Mouse (Mus musculus) neural tube, embryonic 13.5 days (tissue): ENCODE measurements around the gene Gpc6. TPM values are rescaled to one million over a fixed set of nuclear protein-coding genes. Genes with fewer than 3 reads are reported as not detected.

Experiments
- ATAC-seq: fragments of 200-750 bp; cut with Nextera tagmentation; 2 replicates; pipeline ENCODE4 v1.8.0; 2017; ENCODE audit warnings: low read depth, mild to moderate bottlenecking, moderate TSS enrichment, moderate library complexity
- H3K27ac ChIP-seq: fragments of 300-500 bp; sonication (generic); replicated peaks from 2 replicates; pipeline ENCODE4 v1.5.1; 2015; ENCODE audit warnings: moderate library complexity, mild to moderate bottlenecking, inconsistent platforms
- H3K27me3 ChIP-seq: fragments of 300-500 bp; sonication (generic); 2 replicates; pipeline ENCODE4 v1.6.1; 2015; ENCODE audit warnings: mild to moderate bottlenecking, inconsistent platforms
- H3K36me3 ChIP-seq: fragments of 300-500 bp; sonication (generic); 2 replicates; pipeline ENCODE4 v1.6.1; 2015; ENCODE audit warnings: mild to moderate bottlenecking, inconsistent platforms
- H3K4me1 ChIP-seq: fragments of 300-500 bp; sonication (generic); replicated peaks from 2 replicates; pipeline ENCODE4 v1.6.1; 2015; ENCODE audit warnings: inconsistent platforms
- H3K4me2 ChIP-seq: fragments of 300-500 bp; sonication (generic); 2 replicates; pipeline ENCODE4 v1.6.1; 2015; ENCODE audit warnings: inconsistent platforms, mild to moderate bottlenecking, moderate library complexity
- H3K4me3 ChIP-seq: fragments of 300-500 bp; sonication (generic); 2 replicates; pipeline ENCODE4 v1.5.1; 2015; ENCODE audit warnings: mild to moderate bottlenecking, inconsistent platforms
- H3K9ac ChIP-seq: fragments of 300-500 bp; sonication (generic); 2 replicates; pipeline ENCODE4 v1.6.1; 2015; ENCODE audit warnings: moderate library complexity, mild to moderate bottlenecking, inconsistent platforms
- H3K9me3 ChIP-seq: fragments of 300-500 bp; sonication (generic); 2 replicates; pipeline ENCODE4 v1.6.1; 2016; ENCODE audit warnings: inconsistent platforms
- WGBS: fragments of 180-500 bp; shearing (Covaris S2); methylation state at CpG from one replicate; pipeline ENCODE4 v1.1.7; 2015; 5-methylcytosine and 5-hydroxymethylcytosine counted together
- polyA plus RNA-seq: library from polyadenylated mRNA; unstranded; fragments of >200 nt; fragmentation: Nextera tagmentation; extraction: Ambion mirVana; gene quantifications from 2 replicates; pipeline ENCODE4 v1.2.1, GENCODE M21; 2015

The Gpc6 gene
- polyA plus RNA-seq, 1 experiment from 2014 or later = 22.1 TPM

GRCm38 (mm10) chr14:117634238-117634940 lies 709.3 kb downstream of the Gpc6 start:
- 47% methylated on average over 14 of the region's 14 CpGs for WGBS
- ATAC-seq = no peak

DNA sequence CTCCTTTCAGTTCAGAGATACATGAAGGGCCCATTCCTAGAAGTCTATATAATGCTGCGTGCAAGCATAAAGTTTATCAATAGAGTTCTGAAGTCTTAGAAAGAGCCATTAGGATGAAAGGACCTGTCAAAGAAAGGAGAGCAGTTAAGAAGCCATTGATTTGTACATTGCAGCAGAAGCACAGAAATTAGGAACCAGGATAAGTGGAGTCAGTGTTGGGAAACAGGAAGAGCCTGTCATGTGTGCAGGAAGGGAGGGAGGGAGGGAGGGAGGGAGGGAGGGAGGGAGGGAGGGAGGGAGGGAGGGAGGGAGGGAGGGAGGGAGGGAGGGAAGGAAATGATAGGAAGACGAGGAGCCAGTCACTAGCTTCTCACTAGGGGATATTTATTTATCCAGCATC lies 716.7 kb downstream of the Gpc6 start:
- H3K9ac ChIP-seq = no peak overlapping the region
- H3K4me1 ChIP-seq = no peaks in the 10 kb centered on the region
- no peak for ATAC-seq
- no peak overlapping the region for H3K4me2 ChIP-seq
- no peaks in the 10 kb centered on the region for H3K27me3 ChIP-seq
- H3K36me3 ChIP-seq = no peaks in the 10 kb centered on the region
- no peaks in the 10 kb centered on the region for H3K9me3 ChIP-seq
- H3K4me3 ChIP-seq = no peak overlapping the region
- WGBS = 83% methylated on average over 2 of the region's 2 CpGs
- no peak overlapping the region for H3K27ac ChIP-seq

More at GRCm38 (mm10) chr14:117634238-117634940, 709.3 kb downstream of the Gpc6 start:
- no peaks in the 10 kb centered on the region for H3K9me3 ChIP-seq
- H3K4me3 ChIP-seq = no peak overlapping the region
- no peak overlapping the region for H3K27ac ChIP-seq
- no peak overlapping the region for H3K9ac ChIP-seq
- no peak overlapping the region for H3K4me2 ChIP-seq
- no peaks in the 10 kb centered on the region for H3K27me3 ChIP-seq
- no peaks in the 10 kb centered on the region for H3K36me3 ChIP-seq
- H3K4me1 ChIP-seq = no peaks in the 10 kb centered on the region

- WGBS = 84% methylated on average over 1 of the region's 1 CpGs
- Histone ChIP-seq H3K9me3 (no peaks in the 10 kb centered on the region), H3K9ac (no peak overlapping the region), H3K36me3 (no peaks in the 10 kb centered on the region), H3K27me3 (no peaks in the 10 kb centered on the region), H3K4me1 (no peaks in the 10 kb centered on the region), H3K27ac (no peak overlapping the region), H3K4me2 (no peak overlapping the region), H3K4me3 (no peak overlapping the region)
- no peak for ATAC-seq
These were observed 718.0 kb downstream of the Gpc6 start for GRCm38 (mm10) chr14:117643069-117643468.

DNA sequence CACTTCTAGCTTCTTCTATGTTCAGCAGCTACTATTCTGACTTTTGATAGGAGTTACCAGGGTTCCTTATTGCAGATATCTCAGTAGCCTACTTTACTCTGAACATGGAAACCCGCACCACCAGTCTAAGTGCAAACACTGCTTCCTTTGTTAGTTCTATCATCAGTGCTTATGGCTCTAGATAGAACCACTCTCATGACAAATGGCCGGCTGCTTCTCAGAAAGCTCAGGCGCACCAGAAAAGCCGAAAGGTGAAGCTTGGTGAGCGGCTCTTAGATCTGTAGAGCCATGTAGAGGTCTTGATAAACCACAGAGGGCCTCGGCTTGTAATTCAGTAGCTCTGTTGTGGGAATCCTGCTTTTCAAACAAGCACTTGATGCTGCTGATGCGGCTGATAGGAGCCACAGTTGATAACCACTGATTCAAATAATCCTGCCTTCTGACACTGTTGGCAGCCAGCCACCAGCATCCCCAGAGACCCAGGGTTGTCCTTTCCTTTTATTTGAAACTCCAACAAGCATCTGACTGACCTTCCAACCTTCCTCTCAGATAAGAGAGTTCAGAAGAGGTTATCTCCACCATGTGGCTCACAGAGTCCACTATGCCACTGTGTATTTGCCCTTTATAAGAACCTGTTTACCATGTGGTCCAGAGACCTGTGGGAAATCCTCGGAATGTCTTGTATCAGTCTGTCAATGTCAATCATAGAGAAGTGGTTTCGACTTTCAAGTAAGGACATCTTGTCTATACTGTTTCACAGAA lies 723.3 kb downstream of the Gpc6 start:
- no peak overlapping the region for H3K27ac ChIP-seq
- no peak for ATAC-seq
- no peaks in the 10 kb centered on the region for H3K4me1 ChIP-seq
- no peaks in the 10 kb centered on the region for H3K9me3 ChIP-seq
- H3K27me3 ChIP-seq = no peaks in the 10 kb centered on the region
- WGBS = 85% methylated on average over 9 of the region's 9 CpGs
- no peaks in the 10 kb centered on the region for H3K36me3 ChIP-seq
- no peak overlapping the region for H3K9ac ChIP-seq
- H3K4me2 ChIP-seq = no peak overlapping the region
- no peak overlapping the region for H3K4me3 ChIP-seq

DNA sequence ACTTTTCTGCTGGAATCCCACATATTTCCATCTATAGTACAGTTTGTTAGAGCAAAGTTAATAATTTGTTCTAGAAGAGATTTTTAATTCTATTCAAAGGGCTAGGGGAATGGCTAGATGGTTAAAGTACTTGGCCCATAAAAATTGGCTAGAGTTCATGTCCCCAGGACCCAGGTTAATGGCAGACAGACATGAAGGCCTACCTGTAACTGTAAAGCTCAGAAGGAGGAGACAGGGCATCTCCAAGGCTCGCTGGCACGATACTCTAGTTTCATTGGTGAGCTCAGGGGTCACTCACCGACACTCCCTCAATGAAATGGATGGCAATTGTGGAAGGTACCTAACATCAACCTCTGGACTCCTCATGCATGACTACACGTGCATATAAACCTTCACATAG lies 725.0 kb downstream of the Gpc6 start:
- Histone ChIP-seq H3K4me2 (no peak overlapping the region), H3K27me3 (no peaks in the 10 kb centered on the region), H3K9me3 (no peaks in the 10 kb centered on the region), H3K4me3 (no peak overlapping the region), H3K9ac (no peak overlapping the region), H3K36me3 (no peaks in the 10 kb centered on the region), H3K4me1 (peaks cover 1% of the 10 kb centered on the region; the same call in 1 of the 2 replicates), H3K27ac (no peak overlapping the region)
- no peak for ATAC-seq
- WGBS = 92% methylated on average over 4 of the region's 4 CpGs

GRCm38 (mm10) chr14:117651271-117651670 lies 726.2 kb downstream of the Gpc6 start:
- Histone ChIP-seq H3K27me3 (no peaks in the 10 kb centered on the region), H3K4me2 (no peak overlapping the region), H3K36me3 (no peaks in the 10 kb centered on the region), H3K27ac (no peak overlapping the region), H3K4me1 (peaks cover 11% of the 10 kb centered on the region; the same call in 1 of the 2 replicates), H3K9me3 (no peaks in the 10 kb centered on the region), H3K4me3 (no peak overlapping the region), H3K9ac (no peak overlapping the region)
- 78% methylated on average over 4 of the region's 4 CpGs for WGBS
- ATAC-seq = no peak

- Histone ChIP-seq H3K4me1 (peaks cover 11% of the 10 kb centered on the region; the same call in 1 of the 2 replicates), H3K9ac (no peak overlapping the region), H3K36me3 (no peaks in the 10 kb centered on the region), H3K27ac (no peak overlapping the region), H3K27me3 (no peaks in the 10 kb centered on the region), H3K4me3 (no peak overlapping the region), H3K9me3 (no peaks in the 10 kb centered on the region), H3K4me2 (no peak overlapping the region)
- WGBS = 92% methylated on average over 2 of the region's 2 CpGs
- no peak for ATAC-seq
These were observed 726.8 kb downstream of the Gpc6 start for GRCm38 (mm10) chr14:117651938-117652337.

DNA sequence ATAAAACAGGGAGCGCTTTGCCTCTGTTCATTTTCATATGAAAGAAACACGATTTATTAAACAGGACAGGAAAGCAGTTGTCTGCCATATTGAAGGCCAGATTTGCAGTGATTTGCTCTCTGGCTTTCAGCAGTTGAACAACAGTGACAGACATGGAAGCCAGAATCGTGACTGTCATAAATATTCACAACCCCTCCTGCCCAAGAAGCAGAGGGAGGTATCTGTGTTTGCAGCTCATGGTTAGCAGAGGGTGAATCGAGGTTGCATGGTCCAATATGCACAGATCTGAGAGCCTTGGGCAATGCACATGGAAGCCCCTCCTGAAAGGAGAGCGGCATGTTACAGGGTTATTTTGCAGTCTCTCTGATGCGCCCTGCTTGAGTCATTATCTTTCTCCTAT lies 730.3 kb downstream of the Gpc6 start:
- 52% methylated on average over 6 of the region's 6 CpGs for WGBS
- H3K27ac ChIP-seq = no peak overlapping the region
- H3K4me2 ChIP-seq = no peak overlapping the region
- no peaks in the 10 kb centered on the region for H3K27me3 ChIP-seq
- H3K4me3 ChIP-seq = no peak overlapping the region
- no peak overlapping the region for H3K9ac ChIP-seq
- H3K4me1 ChIP-seq = peaks cover 15% of the 10 kb centered on the region; the same call in 1 of the 2 replicates
- peak; percentile 53; the same call in 1 of the 2 replicates for ATAC-seq
- no peaks in the 10 kb centered on the region for H3K9me3 ChIP-seq
- no peaks in the 10 kb centered on the region for H3K36me3 ChIP-seq

DNA sequence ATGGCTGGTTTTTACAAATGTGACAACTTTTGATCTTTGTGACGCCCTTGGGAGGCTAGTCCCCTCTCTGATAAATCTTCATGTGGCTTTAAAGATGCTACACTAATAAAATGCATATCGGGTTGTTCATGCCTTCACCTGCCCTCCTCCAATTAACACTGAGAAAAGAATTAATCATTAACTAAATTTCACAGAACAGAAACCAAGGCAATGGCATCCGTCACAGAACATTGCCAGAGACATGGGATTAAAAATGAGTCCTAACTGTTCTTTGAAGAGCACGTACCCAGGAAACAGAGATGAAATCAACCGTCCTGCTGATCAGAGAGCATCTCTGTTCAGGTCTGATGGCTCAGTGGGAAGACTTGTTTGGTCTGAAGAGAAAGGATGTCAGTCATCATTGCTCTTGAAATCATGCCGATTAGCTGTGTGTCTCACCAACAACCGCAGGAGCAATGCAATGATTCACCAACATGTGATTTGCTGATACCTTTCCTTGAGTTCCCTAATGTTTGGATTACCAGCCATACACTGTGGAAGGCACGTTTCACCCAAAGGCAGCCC lies 734.2 kb downstream of the Gpc6 start:
- Histone ChIP-seq H3K27me3 (no peaks in the 10 kb centered on the region), H3K4me3 (no peak overlapping the region), H3K9me3 (no peaks in the 10 kb centered on the region), H3K4me2 (no peak overlapping the region), H3K4me1 (peaks cover 15% of the 10 kb centered on the region; the same call in 1 of the 2 replicates), H3K36me3 (no peaks in the 10 kb centered on the region), H3K9ac (no peak overlapping the region), H3K27ac (no peak overlapping the region)
- ATAC-seq = no peak
- 80% methylated on average over 8 of the region's 8 CpGs for WGBS

GRCm38 (mm10) chr14:117662261-117662660 lies 737.1 kb downstream of the Gpc6 start:
- no peak overlapping the region for H3K27ac ChIP-seq
- 83% methylated on average over 4 of the region's 4 CpGs for WGBS
- ATAC-seq = no peak
- no peaks in the 10 kb centered on the region for H3K27me3 ChIP-seq
- H3K4me3 ChIP-seq = no peak overlapping the region
- H3K9ac ChIP-seq = no peak overlapping the region
- no peaks in the 10 kb centered on the region for H3K36me3 ChIP-seq
- H3K4me1 ChIP-seq = 0 out of 2 replicates have a peak, but pooled peaks cover under 1% of the 10 kb centered on the region
- no peak overlapping the region for H3K4me2 ChIP-seq
- no peaks in the 10 kb centered on the region for H3K9me3 ChIP-seq

DNA sequence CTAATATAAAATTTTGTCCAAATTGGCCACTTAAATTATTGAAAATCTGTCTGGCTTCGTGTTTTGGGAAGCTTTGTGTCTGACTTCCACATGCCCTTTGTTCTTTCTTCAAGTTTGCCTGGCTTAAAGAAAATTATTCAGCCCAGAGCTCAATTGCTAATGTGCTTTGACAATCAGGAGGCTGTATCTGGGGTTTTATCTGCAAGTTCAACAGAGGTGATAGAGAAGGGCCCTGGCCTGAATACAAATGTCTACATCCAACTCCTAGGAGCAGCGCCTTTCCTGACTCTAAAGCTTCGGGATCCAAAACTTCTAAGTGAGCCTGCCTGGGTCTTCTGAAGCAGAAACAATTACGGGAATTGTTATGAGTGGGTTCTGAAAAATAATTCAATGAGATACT lies 739.7 kb downstream of the Gpc6 start:
- Histone ChIP-seq H3K4me2 (no peak overlapping the region), H3K4me1 (no peaks in the 10 kb centered on the region), H3K27me3 (no peaks in the 10 kb centered on the region), H3K9ac (no peak overlapping the region), H3K4me3 (no peak overlapping the region), H3K9me3 (no peaks in the 10 kb centered on the region), H3K27ac (no peak overlapping the region), H3K36me3 (no peaks in the 10 kb centered on the region)
- no peak for ATAC-seq
- WGBS = 76% methylated on average over 4 of the region's 4 CpGs

GRCm38 (mm10) chr14:117666126-117666525 lies 741.0 kb downstream of the Gpc6 start:
- WGBS = 96% methylated on average over 2 of the region's 2 CpGs
- Histone ChIP-seq H3K9me3 (no peaks in the 10 kb centered on the region), H3K27ac (no peak overlapping the region), H3K4me1 (no peaks in the 10 kb centered on the region), H3K27me3 (no peaks in the 10 kb centered on the region), H3K4me3 (no peak overlapping the region), H3K36me3 (no peaks in the 10 kb centered on the region), H3K9ac (no peak overlapping the region), H3K4me2 (no peak overlapping the region)
- ATAC-seq = no peak
